Mouse (Mus musculus) gastrocnemius, adult 8-10 months (tissue): ENCODE data around the gene Vmn1r77. TPM values are rescaled to one million over a fixed set of nuclear protein-coding genes. Genes with fewer than 3 reads are reported as not detected.
"Not testable (repeated sequence)": the region's sequence is repeated elsewhere in the genome, so short reads cannot be mapped to it uniquely, and the experiment has no call there.

Experiments
- DNase-seq, 2 experiments: peaks; one replicate each; pipeline ENCODE4 v3.0.0; 2022; ENCODE audit warnings: low spot score in 2 of 2
- total RNA-seq, 4 experiments: library from RNA; stranded (reverse); gene quantifications; 2 replicates each; pipeline ENCODE4 v1.2.4; 2022

Vmn1r77 gene
- not detected for total RNA-seq

DNA sequence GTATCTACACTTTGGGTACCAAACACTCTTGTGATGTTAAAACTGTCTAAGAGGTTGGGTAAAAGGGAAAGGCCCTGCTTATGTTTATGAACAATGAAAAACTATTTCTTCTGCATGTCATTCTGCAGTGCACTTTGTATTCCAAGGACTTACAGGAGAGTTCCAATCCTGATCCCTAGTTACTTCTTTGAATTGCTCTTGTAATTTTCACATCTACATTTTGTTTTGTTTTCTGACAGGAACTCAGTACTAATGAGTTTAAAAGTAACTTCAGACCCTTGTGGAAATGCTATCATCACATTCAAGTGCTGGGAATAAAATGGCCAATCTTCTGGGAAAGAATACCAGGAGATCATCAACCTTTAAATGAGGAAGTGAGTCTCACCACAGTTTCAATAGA lies at the start of gene Vmn1r77:
Vmn1r77 (plus strand) TSS at position 301 of the 400 bp plus-strand sequence.
- DNase-seq = not testable (repeated sequence)

DNA sequence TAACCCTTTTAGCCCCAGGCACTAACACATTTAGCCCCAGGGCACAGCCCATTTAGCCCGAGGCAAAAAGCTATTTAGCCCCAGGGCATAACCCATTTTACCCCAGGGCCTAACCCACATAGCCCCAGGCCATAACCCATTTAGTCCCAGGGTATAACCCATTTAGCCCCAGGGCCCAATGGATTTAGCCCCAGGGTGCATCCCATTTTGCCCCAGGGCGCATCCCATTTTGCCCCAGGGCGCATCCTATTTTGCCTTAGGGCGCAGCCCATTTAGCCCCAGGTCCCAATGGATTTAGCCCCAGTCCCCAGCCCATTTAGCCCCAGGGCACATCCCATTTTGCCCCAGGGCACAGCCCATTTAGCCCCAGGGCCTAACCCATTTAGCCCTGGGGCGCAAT lies 25.1 kb upstream of the Vmn1r77 start:
- not testable (repeated sequence) for DNase-seq

DNA sequence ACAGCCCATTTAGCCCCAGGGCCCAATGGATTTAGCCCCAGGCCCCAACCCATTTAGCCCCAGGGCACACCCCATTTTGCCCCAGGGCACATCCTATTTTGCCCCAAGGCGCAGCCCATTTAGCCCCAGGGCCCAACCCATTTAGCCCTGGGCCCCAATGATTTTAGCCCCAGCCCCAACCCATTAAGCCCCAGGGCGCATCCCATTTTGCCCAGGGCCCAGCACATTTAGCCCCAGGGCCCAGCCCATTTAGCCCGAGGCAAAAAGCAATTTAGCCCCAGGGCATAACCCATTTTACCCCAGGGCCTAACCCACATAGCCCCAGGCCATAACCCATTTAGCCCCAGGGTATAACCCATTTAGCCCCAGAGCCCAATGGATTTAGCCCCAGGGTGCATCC lies 24.2 kb upstream of the Vmn1r77 start:
- not testable (repeated sequence) for DNase-seq

DNA sequence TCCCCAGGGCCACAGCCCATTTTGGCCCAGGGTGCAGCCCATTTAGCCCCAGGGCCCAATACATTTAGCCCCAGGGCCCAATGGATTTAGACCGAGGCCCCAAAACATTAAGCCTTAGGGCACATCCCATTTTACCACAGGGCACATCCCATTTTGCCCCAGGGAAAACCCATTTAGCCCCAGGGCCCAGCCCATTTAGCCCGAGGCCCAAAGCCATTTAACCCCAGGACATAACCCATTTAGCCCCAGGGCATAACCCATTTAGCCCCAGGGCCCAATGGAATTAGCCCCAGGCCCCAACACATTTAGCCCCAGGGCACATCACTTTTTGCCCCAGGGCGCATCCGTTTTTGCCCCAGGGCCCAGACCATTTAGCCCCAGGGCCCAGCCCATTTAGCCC lies 23.4 kb upstream of the Vmn1r77 start:
- DNase-seq = no peak

GRCm38 (mm10) chr7:12017829-12018228 lies 18.7 kb upstream of the Vmn1r77 start:
- not testable (repeated sequence) for DNase-seq

- DNase-seq = no peak
Observed at GRCm38 (mm10) chr7:12040664-12041063, 4.1 kb downstream of the Vmn1r77 start.

Other genes with a start within 250 kb of the Vmn1r77 start
- gene Vmn1r74, start 202.8 kb upstream of the Vmn1r77 start, total RNA-seq = not detected
- not detected for gene Vmn1r75, start 162.1 kb upstream of the Vmn1r77 start, total RNA-seq
- gene Vmn1r76, start 98.5 kb upstream of the Vmn1r77 start, total RNA-seq = not detected
- not detected for gene Vmn1r78, start 113.5 kb downstream of the Vmn1r77 start, total RNA-seq
- gene Vmn1r79, start 134.5 kb downstream of the Vmn1r77 start, total RNA-seq = under 1 TPM in 1 of 4 experiments, not detected in 3; 0.04 TPM
- gene Vmn1r80, start 152.5 kb downstream of the Vmn1r77 start, total RNA-seq = not detected
- not detected for gene Vmn1r81, start 231.5 kb downstream of the Vmn1r77 start, total RNA-seq